Mouse (Mus musculus) erythroblast, embryonic 14.5 days (primary cell): ENCODE data around the gene Itga9.

ENCODE experiments used
- GATA1 ChIP-seq: IDR thresholded peaks from 2 replicates; pipeline ENCODE4 v1.6.1; 2012; ENCODE audit warnings: low read length, inconsistent platforms, mixed read lengths
- TAL1 ChIP-seq: IDR thresholded peaks from 3 replicates; pipeline ENCODE4 v1.6.1; 2012; ENCODE audit warnings: low read length, inconsistent platforms, mixed read lengths

DNA sequence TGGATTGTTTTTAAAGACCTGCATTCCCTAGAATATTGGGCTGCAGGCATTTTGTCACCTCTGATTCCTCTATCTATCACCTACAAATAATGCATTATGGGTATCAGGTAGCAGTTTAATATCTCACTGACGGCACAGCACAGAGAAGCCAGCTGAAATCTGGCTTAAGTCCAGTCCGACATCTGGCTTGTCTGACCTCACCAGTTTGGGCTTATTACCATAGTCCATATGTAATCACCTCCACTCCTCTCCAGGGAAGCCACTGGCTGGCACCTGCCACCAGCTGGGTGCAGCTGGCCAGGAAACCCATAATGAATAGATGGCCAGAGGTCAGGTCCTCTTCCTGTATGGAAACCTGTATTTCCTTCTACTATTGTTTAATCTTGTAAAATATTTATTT is 284.2 kb downstream of the Itga9 start:
- TF ChIP-seq GATA1 (no peak), TAL1 (no peak)
